Mouse (Mus musculus): ENCODE measurements around the gene Fahd2a. TPM values are rescaled to one million over a fixed set of nuclear protein-coding genes. Genes with fewer than 3 reads are reported as not detected.
A peak's percentile ranks its signal among the peaks of the same experiment; 100 is the strongest.

Fahd2a gene
- polyA plus RNA-seq, 1 experiment: 5.9 TPM

DNA sequence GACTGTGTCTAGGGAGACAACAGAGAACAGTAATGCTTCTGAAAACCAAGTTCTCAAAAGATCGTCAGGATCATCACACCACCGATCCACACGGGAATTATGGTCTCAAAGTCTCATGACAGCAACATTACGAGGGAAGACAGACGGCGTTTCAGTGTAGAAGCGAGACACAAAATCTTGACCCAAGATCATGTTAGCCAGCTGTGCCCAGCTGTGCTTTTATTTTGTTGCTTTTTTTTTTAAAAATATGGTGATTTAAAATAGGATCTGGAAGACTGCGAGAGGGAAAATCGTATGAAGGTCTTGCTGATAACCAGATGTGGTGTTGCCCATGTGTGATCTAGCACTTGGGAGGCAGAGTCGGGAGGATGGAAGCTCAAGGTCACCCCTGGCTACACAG lies 26.3 kb upstream of the Fahd2a start:
- no peak for TF ChIP-seq SRF (IDR thresholded peaks at IDR 0.05; ENCODE audit: control insufficient read depth, insufficient read length, low read depth)
- TF ChIP-seq E2F4 (IDR thresholded peaks at IDR 0.05; ENCODE audit: insufficient read depth): no peak
- TF ChIP-seq MAX (IDR thresholded peaks at IDR 0.05; ENCODE audit: low read depth): no peak
- no peak for TF ChIP-seq POLR2AphosphoS2 (IDR thresholded peaks at IDR 0.05; ENCODE audit: insufficient read length, low read depth)
- TF ChIP-seq REST (IDR thresholded peaks at IDR 0.05; ENCODE audit: insufficient read depth, insufficient read length): no peak
- TF ChIP-seq TCF3 (IDR thresholded peaks at IDR 0.05; ENCODE audit: insufficient read length, low read depth): no peak
- TF ChIP-seq POLR2A (IDR thresholded peaks at IDR 0.05; ENCODE audit: insufficient read length, low read depth): no peak
- no peak for TF ChIP-seq CEBPB (IDR thresholded peaks at IDR 0.05; ENCODE audit: insufficient read depth, poor library complexity, severe bottlenecking)
- no peak for TF ChIP-seq MYOG (IDR thresholded peaks at IDR 0.05; ENCODE audit: control insufficient read depth in 1 of 3, insufficient read depth in 1 of 3, insufficient read length in 2 of 3, low read depth in 2 of 3)
- TF ChIP-seq USF1 (IDR thresholded peaks at IDR 0.05; ENCODE audit: low read depth): no peak
- no peak for TF ChIP-seq TCF12 (IDR thresholded peaks at IDR 0.05; ENCODE audit: insufficient read depth, poor library complexity, severe bottlenecking)
- no peak for TF ChIP-seq MYOD1 (IDR thresholded peaks at IDR 0.05; ENCODE audit: control insufficient read depth in 1 of 3, insufficient read length in 2 of 3, low read depth in 2 of 3)
- H3K4me2 ChIP-seq (ENCODE audit: low read depth): no peak overlapping the region
- no peaks in the 10 kb centered on the region for H3K79me2 ChIP-seq (ENCODE audit: control insufficient read depth, insufficient read depth)
- peaks cover 21% of the 10 kb centered on the region for H3K27me3 ChIP-seq (ENCODE audit: control insufficient read depth, insufficient read depth, insufficient read length)
- H3K4me3 ChIP-seq: no peak overlapping the region
- no peak overlapping the region for H3ac ChIP-seq (ENCODE audit: control insufficient read depth, insufficient read length)
- no peaks in the 10 kb centered on the region for H3K36me3 ChIP-seq (ENCODE audit: control insufficient read depth, insufficient read depth)

DNA sequence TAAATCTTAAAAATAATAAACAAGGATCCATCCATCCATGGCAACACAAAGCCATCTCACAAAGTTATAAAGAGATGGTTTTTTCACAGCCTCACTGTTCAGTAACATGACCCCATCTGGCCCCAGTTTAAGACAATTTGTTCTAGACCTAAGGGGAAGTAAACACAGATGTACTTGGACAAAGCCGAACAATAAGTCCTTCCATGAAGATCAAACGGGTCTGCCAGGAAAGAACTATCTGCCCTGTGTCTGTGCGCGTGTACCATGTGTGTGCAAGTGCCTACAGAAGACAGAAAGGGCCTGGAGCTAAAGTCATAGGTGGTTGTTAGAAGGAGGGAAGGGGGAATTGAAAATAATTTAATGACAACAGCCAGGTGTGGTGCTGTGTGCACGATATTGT lies 25.8 kb upstream of the Fahd2a start:
- Histone ChIP-seq H3K4me2 (ENCODE audit: low read depth) (no peak overlapping the region), H3K36me3 (ENCODE audit: control insufficient read depth, insufficient read depth) (no peaks in the 10 kb centered on the region), H3K79me2 (ENCODE audit: control insufficient read depth, insufficient read depth) (no peaks in the 10 kb centered on the region), H3ac (ENCODE audit: control insufficient read depth, insufficient read length) (no peak overlapping the region), H3K4me3 (no peak overlapping the region), H3K27me3 (ENCODE audit: control insufficient read depth, insufficient read depth, insufficient read length) (peaks cover 26% of the 10 kb centered on the region)
- TF ChIP-seq REST (IDR thresholded peaks at IDR 0.05; ENCODE audit: insufficient read depth, insufficient read length) (no peak), MYOD1 (IDR thresholded peaks at IDR 0.05; ENCODE audit: control insufficient read depth in 1 of 3, insufficient read length in 2 of 3, low read depth in 2 of 3) (no peak), CEBPB (IDR thresholded peaks at IDR 0.05; ENCODE audit: insufficient read depth, poor library complexity, severe bottlenecking) (no peak), MYOG (IDR thresholded peaks at IDR 0.05; ENCODE audit: control insufficient read depth in 1 of 3, insufficient read depth in 1 of 3, insufficient read length in 2 of 3, low read depth in 2 of 3) (no peak), POLR2A (IDR thresholded peaks at IDR 0.05; ENCODE audit: insufficient read length, low read depth) (no peak), POLR2AphosphoS2 (IDR thresholded peaks at IDR 0.05; ENCODE audit: insufficient read length, low read depth) (no peak), SRF (IDR thresholded peaks at IDR 0.05; ENCODE audit: control insufficient read depth, insufficient read length, low read depth) (no peak), USF1 (IDR thresholded peaks at IDR 0.05; ENCODE audit: low read depth) (no peak), E2F4 (IDR thresholded peaks at IDR 0.05; ENCODE audit: insufficient read depth) (no peak), TCF12 (IDR thresholded peaks at IDR 0.05; ENCODE audit: insufficient read depth, poor library complexity, severe bottlenecking) (no peak)

DNA sequence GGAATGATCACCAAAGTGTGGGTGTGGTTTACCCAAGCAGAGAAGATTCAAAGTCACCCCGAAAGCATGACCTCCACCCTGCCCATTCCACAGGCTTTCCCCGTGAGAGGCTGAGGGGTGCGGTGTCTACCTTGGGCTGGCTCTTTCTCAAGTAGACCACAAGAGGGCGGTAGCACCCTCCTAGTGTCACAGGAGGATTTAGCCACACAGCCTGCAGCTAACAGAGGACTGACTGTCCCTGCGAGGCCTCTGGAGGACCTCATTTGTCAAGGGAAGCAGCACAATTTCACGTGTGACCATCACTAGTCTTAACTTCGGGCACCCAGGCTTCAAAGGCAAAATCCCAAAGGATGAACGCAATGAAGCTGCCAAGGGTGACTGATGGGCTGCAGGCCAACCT lies 17.9 kb upstream of the Fahd2a start:
- H3K79me2 ChIP-seq (ENCODE audit: control insufficient read depth, insufficient read depth): no peaks in the 10 kb centered on the region
- H3K27me3 ChIP-seq (ENCODE audit: control insufficient read depth, insufficient read depth, insufficient read length): peaks cover 35% of the 10 kb centered on the region
- H3K36me3 ChIP-seq (ENCODE audit: control insufficient read depth, insufficient read depth): no peaks in the 10 kb centered on the region
- no peak overlapping the region for H3K4me2 ChIP-seq (ENCODE audit: low read depth)
- no peak overlapping the region for H3ac ChIP-seq (ENCODE audit: control insufficient read depth, insufficient read length)
- no peak for TF ChIP-seq CEBPB (IDR thresholded peaks at IDR 0.05; ENCODE audit: insufficient read depth, poor library complexity, severe bottlenecking)
- no peak for TF ChIP-seq POLR2A (IDR thresholded peaks at IDR 0.05; ENCODE audit: insufficient read length, low read depth)
- no peak for TF ChIP-seq TCF3 (IDR thresholded peaks at IDR 0.05; ENCODE audit: insufficient read length, low read depth)
- TF ChIP-seq MYOD1 (IDR thresholded peaks at IDR 0.05; ENCODE audit: control insufficient read depth in 1 of 3, insufficient read length in 2 of 3, low read depth in 2 of 3): no peak
- TF ChIP-seq REST (IDR thresholded peaks at IDR 0.05; ENCODE audit: insufficient read depth, insufficient read length): no peak
- H3K4me3 ChIP-seq: no peak overlapping the region

DNA sequence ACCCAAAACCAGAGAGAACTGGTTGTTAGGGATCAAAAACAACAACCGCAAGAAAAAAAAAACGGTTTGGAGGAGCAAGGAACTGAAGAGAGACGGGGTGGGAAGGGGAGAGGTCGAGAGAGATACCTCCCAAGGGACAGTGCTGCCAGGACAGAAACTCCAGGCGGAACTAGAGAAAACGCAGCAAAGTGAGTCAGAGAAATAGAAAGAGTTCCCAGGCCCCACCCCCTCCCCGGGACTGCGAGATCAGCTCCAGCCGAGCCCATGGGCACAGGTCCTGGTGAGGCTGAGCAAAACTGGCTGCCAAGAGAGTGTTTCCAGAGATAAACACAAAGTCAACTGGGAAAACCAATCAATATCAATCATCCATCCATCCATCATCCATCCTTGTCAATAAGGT lies 17.0 kb upstream of the Fahd2a start:
- no peaks in the 10 kb centered on the region for H3K79me2 ChIP-seq (ENCODE audit: control insufficient read depth, insufficient read depth)
- H3K4me3 ChIP-seq: no peak overlapping the region
- H3K4me2 ChIP-seq (ENCODE audit: low read depth): peak overlapping the region; percentile 35
- H3K27me3 ChIP-seq (ENCODE audit: control insufficient read depth, insufficient read depth, insufficient read length): peaks cover 45% of the 10 kb centered on the region
- TF ChIP-seq MYOD1 (IDR thresholded peaks at IDR 0.05; ENCODE audit: control insufficient read depth in 1 of 3, insufficient read length in 2 of 3, low read depth in 2 of 3) (no peak), POLR2A (IDR thresholded peaks at IDR 0.05; ENCODE audit: insufficient read length, low read depth) (no peak), SRF (IDR thresholded peaks at IDR 0.05; ENCODE audit: control insufficient read depth, insufficient read length, low read depth) (no peak), REST (IDR thresholded peaks at IDR 0.05; ENCODE audit: insufficient read depth, insufficient read length) (no peak), TCF3 (IDR thresholded peaks at IDR 0.05; ENCODE audit: insufficient read length, low read depth) (no peak), POLR2AphosphoS2 (IDR thresholded peaks at IDR 0.05; ENCODE audit: insufficient read length, low read depth) (no peak), MYOG (IDR thresholded peaks at IDR 0.05; ENCODE audit: control insufficient read depth in 1 of 3, insufficient read depth in 1 of 3, insufficient read length in 2 of 3, low read depth in 2 of 3) (no peak), CEBPB (IDR thresholded peaks at IDR 0.05; ENCODE audit: insufficient read depth, poor library complexity, severe bottlenecking) (no peak), TCF12 (IDR thresholded peaks at IDR 0.05; ENCODE audit: insufficient read depth, poor library complexity, severe bottlenecking) (no peak), E2F4 (IDR thresholded peaks at IDR 0.05; ENCODE audit: insufficient read depth) (no peak), MAX (IDR thresholded peaks at IDR 0.05; ENCODE audit: low read depth) (no peak), USF1 (IDR thresholded peaks at IDR 0.05; ENCODE audit: low read depth) (no peak)
- no peaks in the 10 kb centered on the region for H3K36me3 ChIP-seq (ENCODE audit: control insufficient read depth, insufficient read depth)
- no peak overlapping the region for H3ac ChIP-seq (ENCODE audit: control insufficient read depth, insufficient read length)

DNA sequence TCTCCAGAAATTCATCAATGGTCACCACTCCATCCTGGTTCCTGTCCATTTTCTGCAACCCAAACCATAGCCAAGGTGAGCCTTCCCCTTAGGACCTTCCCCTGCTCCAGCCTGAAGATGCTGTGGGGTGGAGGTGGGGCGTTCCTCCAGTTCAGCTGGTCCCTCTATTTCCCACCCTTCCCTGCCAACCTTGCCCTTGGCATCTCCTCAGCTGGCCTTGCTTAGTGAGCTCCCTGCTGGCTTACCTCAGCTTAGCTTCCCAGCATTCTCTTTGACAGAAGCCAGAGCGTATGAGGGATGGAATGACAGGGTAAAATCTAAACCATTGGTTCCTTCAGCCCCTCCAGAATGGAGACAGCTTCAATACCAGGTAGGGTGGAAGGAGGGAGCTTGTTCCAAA lies 15.0 kb upstream of the Fahd2a start:
- TF ChIP-seq SRF (IDR thresholded peaks at IDR 0.05; ENCODE audit: control insufficient read depth, insufficient read length, low read depth) (no peak), POLR2A (IDR thresholded peaks at IDR 0.05; ENCODE audit: insufficient read length, low read depth) (no peak), CEBPB (IDR thresholded peaks at IDR 0.05; ENCODE audit: insufficient read depth, poor library complexity, severe bottlenecking) (no peak), E2F4 (IDR thresholded peaks at IDR 0.05; ENCODE audit: insufficient read depth) (no peak), POLR2AphosphoS2 (IDR thresholded peaks at IDR 0.05; ENCODE audit: insufficient read length, low read depth) (no peak)
- no peak overlapping the region for H3ac ChIP-seq (ENCODE audit: control insufficient read depth, insufficient read length)
- H3K79me2 ChIP-seq (ENCODE audit: control insufficient read depth, insufficient read depth): no peaks in the 10 kb centered on the region
- H3K4me3 ChIP-seq: no peak overlapping the region
- no peak overlapping the region for H3K4me2 ChIP-seq (ENCODE audit: low read depth)
- H3K27me3 ChIP-seq (ENCODE audit: control insufficient read depth, insufficient read depth, insufficient read length): peaks cover 40% of the 10 kb centered on the region
- no peaks in the 10 kb centered on the region for H3K36me3 ChIP-seq (ENCODE audit: control insufficient read depth, insufficient read depth)

Measured in myocyte (in vitro differentiated cells).